Mouse (Mus musculus) cortical plate, adult 2 months (tissue): Measurements from ENCODE around the gene Itpr1. TPM values are rescaled to one million over a fixed set of nuclear protein-coding genes. Genes with fewer than 3 reads are reported as not detected.

ENCODE experiments used
- H3K27ac ChIP-seq: fragments of 200-500 bp; 2 replicates; pipeline ENCODE4 v1.5.1; 2012; ENCODE audit warnings: low read length, control low read depth, inconsistent platforms; ENCODE audit not compliant: insufficient read depth
- H3K4me1 ChIP-seq: fragments of 200-500 bp; 2 replicates; pipeline ENCODE4 v1.6.1; 2011; ENCODE audit warnings: low read length; ENCODE audit not compliant: control insufficient read depth, insufficient read depth
- H3K4me3 ChIP-seq: fragments of 200-500 bp; 2 replicates; pipeline ENCODE4 v1.5.1; 2011; ENCODE audit warnings: mild to moderate bottlenecking, low read length, control low read depth; ENCODE audit not compliant: insufficient read depth
- CTCF ChIP-seq: fragments of 200-500 bp; IDR thresholded peaks from 2 replicates; pipeline ENCODE4 v1.5.1; 2011; ENCODE audit warnings: mild to moderate bottlenecking, control low read depth, low read length; ENCODE audit not compliant: insufficient read depth; ENCODE audit errors: extremely low read depth
- POLR2A ChIP-seq: fragments of 200-500 bp; IDR thresholded peaks from 2 replicates; pipeline ENCODE4 v1.6.1; 2011; ENCODE audit warnings: mild to moderate bottlenecking, low read length, control low read depth; ENCODE audit not compliant: insufficient read depth; ENCODE audit errors: extremely low read depth
- polyA plus RNA-seq: library from polyadenylated mRNA; depleted of rRNA; stranded (reverse); fragments of >200 nt; gene quantifications from 2 replicates; pipeline ENCODE4 v1.2.3, GENCODE M21; 2012

Gene Itpr1
- polyA plus RNA-seq, 1 experiment: 152 TPM

DNA sequence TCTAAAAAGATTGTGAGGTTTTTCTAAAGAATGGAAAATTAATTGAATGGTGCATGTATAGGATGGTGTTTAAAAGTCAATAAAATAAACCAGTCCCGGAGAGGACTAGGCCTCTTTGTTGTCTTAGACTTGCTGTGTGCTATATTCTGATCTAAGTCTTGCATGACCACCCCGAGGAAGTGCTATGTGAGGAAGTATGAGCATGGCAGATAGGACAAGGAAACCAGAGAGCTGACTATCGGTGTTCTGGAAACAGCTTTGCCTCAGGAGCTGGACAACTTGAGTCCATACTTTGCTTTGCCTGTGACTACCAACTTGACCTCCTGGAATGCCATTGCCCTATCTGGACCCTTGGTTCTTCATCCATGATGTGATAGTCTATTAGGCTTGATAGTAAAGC lies 48.6 kb downstream of the Itpr1 start:
- no peak for TF ChIP-seq POLR2A
- no peak for TF ChIP-seq CTCF
- peaks cover 6% of the 10 kb centered on the region; the same call in 1 of the 2 replicates for H3K4me1 ChIP-seq
- H3K27ac ChIP-seq: no peak overlapping the region
- H3K4me3 ChIP-seq: no peak overlapping the region

DNA sequence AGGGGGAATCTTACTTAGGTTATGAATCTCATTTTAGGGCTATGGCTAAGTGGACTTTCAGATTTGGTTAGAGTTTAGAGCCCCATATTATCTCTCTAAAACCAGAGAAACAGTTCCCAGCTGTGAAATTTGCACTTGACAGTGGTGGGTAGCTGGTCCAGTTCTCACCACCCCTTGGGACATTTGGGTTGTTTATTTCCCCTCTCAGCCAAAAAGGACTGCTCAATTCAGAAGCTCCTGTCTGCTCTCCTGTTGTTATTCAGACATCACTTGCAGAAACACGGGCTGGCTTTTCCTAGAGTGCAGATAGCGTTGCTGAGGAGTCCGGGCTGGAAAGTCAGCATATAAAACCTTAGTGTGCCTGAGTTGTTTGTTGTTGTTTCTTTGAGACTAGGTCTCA lies 51.3 kb downstream of the Itpr1 start:
- TF ChIP-seq CTCF (no peak), POLR2A (no peak)
- H3K27ac ChIP-seq: no peak overlapping the region
- H3K4me1 ChIP-seq: peaks cover 6% of the 10 kb centered on the region; the same call in 1 of the 2 replicates
- no peak overlapping the region for H3K4me3 ChIP-seq

DNA sequence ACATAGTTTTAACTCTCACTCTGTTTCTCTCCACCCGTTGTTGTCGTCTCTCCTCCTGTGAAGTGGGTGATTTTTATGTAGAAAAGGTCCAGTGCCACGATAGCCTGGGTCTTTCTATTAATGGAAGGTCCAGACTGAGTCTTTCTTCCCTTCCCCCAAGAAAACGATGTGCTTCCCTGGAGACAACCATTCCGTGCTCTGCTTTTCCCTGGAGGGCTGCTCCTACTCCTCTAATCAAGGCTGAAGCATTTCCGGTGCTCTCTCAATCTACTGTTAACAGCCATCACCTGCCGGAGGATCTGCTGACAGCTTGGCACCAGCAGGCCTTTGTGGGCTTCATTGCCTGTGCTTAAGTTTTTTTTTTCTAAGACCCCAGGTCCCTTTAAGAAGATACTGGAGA lies 60.6 kb downstream of the Itpr1 start:
- H3K27ac ChIP-seq: no peak overlapping the region
- TF ChIP-seq POLR2A (no peak), CTCF (no peak)
- no peak overlapping the region for H3K4me3 ChIP-seq
- peaks cover 5% of the 10 kb centered on the region; the same call in 1 of the 2 replicates for H3K4me1 ChIP-seq

DNA sequence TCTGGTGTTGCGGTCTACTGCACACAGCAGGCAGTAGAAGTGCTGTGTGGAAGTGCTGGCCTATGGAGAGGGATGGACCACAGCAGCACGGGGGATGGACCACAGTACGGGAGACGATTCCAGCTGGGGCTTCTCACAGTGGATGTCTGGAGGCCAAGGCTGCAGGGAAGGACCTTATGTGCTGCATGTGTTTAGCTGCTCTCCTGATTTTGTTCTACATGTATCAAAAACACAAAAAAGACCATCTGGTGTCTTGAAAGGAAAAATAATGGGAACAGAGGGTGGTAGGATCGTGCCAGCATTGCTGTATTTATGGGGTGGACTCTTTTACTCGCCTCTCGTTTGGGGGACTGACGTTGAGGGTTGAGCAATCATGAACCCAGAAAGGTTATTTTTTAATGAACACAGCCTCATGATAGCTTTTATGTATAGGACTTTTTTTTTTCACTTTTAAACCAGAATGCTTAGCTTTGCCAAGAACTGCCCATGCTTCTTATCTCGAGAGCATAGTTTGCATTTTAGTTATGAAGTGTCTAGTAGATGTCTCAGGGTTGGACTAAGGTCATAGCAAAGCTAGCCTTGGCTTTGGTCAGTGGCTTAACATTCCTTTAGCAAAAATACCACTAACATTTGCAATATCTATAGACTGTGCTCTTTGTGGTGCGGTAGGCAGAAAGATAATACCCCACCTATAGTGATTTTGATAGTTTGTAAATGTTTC lies 61.6 kb downstream of the Itpr1 start:
- no peak overlapping the region for H3K4me3 ChIP-seq
- H3K27ac ChIP-seq: no peak overlapping the region
- peaks cover 5% of the 10 kb centered on the region; the same call in 1 of the 2 replicates for H3K4me1 ChIP-seq
- no peak for TF ChIP-seq CTCF
- TF ChIP-seq POLR2A: no peak

DNA sequence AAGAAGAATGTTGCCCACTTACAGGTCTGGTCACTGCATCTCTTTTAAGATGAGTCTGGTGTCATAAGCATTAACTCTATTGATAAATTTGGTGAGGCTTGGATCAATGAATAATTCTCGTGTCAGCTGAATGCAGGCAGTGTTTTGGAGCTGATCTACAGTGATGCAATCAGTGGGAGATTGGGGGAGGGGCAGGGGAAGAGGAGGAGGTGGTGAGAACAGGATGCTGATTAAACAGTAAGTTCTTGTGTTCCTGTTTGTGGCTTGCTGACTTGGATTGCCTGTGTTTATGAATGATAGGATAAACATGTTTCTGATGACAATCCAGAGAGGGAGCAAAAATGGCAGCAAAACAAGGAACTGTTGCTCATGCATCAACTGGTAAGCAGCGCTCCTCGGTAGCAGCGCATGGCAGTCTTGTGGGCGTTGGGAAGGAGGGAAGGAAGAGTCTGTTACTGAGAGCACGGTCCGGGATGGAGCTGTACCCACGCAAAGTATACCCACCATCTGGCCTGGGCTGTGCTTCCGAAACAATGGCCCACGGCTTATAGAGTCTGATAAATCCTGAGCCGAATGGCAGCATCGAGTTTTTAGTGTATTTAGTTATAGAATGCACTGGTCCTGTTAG lies 64.1 kb downstream of the Itpr1 start:
- H3K4me3 ChIP-seq: no peak overlapping the region
- H3K27ac ChIP-seq: no peak overlapping the region
- peaks cover 5% of the 10 kb centered on the region; the same call in 1 of the 2 replicates for H3K4me1 ChIP-seq
- TF ChIP-seq CTCF: no peak
- no peak for TF ChIP-seq POLR2A

DNA sequence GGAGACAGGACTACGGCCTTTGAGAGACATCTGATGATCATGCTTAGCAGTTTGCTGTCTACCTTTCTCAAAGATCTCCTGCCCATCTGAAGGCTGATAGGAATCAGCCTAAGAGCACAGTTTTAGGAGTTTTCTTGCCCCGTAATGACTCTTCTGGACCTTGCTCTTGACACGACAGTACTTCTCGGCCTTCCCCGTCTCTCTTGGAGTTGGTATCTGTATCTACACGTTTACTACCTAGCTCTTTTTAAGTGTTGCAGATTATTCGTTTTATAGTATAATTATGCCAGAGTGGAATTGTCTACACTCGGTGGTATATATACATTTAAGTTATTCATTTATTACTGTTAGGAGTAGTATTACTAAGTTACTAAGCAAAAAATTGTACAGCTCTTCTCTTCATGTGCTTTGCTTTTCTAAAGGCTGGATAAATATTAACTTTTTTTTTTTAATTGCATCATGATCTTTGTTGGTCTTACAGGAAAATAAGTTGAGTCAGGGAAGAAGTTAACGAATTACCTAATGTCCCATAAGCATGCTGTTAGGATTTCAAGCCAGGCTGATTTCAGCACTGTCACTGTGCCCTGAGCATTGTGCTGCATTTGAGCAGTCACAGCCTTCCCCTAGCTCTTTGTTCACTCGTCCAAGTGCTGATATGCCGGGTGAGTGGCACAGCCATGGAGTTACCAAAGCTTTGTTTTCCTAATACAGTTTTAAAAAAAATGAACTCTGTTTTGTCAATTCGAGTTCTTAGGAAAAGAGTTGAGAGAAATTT lies 64.9 kb downstream of the Itpr1 start:
- H3K27ac ChIP-seq: no peak overlapping the region
- H3K4me1 ChIP-seq: peaks cover 6% of the 10 kb centered on the region; the same call in 1 of the 2 replicates
- no peak for TF ChIP-seq POLR2A
- TF ChIP-seq CTCF: no peak
- H3K4me3 ChIP-seq: no peak overlapping the region

DNA sequence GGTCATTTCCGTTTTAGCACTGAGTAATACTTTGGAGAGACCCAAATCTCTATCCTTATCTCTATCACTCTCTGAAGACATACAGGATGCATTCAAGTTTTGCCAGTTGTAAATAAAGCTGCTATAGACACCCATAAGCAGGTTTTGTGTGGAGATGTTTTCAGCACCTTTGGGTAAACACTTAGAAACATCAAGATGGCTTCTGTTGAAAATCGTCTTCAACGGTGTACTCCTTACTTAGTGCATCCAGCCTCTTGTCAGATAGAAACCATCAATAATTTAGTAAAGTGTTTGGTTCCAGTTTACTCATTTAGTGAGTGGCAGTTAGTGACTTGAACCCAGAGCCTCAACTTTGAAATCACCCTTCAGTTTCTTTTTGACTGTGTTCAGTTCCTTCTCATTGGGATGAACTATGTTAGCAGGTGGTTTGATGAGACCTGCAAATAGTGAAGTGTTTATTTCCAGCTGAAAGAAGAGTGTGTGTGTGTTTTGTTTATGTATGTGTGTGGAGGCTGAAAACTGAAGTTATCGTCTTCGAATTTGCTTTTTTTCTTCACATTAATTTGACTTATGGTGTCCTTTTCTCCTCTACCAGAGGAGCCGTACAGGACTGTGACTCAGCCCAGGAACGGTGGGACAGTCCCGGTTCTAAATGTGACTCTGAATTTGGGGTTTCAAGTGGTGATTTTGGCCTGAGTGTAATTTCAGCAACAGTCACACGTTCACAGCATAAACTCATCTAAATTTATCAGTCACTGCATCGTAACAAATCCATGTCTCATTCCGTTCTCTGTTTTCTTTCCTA lies 66.1 kb downstream of the Itpr1 start:
- peaks cover 6% of the 10 kb centered on the region; the same call in 1 of the 2 replicates for H3K4me1 ChIP-seq
- no peak for TF ChIP-seq POLR2A
- no peak for TF ChIP-seq CTCF

DNA sequence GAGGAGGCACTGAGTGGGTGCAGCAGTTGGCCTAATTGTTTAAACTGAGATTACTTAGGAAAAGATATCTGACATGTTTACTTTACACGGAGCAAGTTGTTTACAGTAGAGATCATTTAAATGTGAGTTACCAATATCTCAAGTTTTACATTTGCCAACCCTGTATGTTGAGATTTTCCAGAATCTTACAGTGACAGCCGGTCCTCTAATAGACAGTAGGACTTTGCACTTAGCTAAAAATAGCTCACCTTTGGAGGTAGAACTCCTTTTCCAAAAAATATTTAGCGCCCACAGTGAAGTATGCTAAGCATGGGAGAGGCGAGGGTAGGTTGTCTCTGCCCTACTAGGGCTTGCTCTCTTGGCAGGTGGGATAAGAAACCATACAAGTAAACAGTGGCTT lies 69.2 kb downstream of the Itpr1 start:
- TF ChIP-seq CTCF (no peak), POLR2A (no peak)
- H3K4me3 ChIP-seq: no peak overlapping the region
- H3K27ac ChIP-seq: no peak overlapping the region
- H3K4me1 ChIP-seq: 0 out of 2 replicates have a peak, but pooled peaks cover 2% of the 10 kb centered on the region

More for the DNA sequence above, 66.1 kb downstream of the Itpr1 start:
- Histone ChIP-seq H3K27ac (no peak overlapping the region), H3K4me3 (no peak overlapping the region)

DNA sequence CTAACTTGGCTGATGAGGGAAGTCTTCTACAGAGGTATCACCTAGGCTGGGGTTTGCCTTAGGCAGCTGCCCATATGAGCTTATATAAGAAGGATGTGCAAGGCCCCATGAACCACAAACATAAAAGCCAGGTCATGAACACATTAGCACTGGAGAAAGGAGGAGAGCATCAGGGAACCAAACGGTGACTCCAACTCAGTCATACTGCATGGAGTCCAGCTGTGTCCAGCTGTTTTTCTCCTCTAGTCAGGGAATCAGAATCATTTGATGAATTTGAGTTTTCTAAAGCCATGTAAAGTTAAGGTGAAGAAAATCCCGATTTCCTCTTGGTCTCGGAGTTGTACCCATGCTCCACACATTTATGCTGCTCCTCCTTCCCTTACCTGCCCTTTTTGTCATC lies 69.7 kb downstream of the Itpr1 start:
- H3K4me3 ChIP-seq: no peak overlapping the region
- H3K27ac ChIP-seq: no peak overlapping the region
- 0 out of 2 replicates have a peak, but pooled peaks cover 2% of the 10 kb centered on the region for H3K4me1 ChIP-seq
- TF ChIP-seq POLR2A: no peak
- TF ChIP-seq CTCF: no peak
